Mouse (Mus musculus): ENCODE results near the gene Slc27a3.

DNA sequence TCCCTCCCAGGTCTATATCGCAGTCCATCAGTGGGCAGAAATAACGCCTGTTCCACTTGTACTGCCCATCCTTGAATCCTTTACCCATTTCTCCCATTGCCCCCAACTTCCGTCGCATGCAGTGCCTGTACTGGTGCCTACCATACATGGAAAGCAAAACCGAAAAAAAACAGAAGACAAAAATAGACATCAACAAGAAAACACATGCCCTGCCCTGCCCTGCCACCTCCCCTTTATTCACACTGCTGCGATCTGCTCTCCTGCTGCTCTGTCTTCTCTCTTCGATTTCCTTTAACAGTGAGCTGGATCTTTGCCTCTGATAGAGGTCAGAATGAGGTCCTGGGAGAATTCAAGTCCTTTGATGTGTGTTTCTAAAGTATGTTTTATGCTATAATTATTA lies 31.8 kb downstream of the Slc27a3 start:
- no peak for TF ChIP-seq CTCF (IDR thresholded peaks at IDR 0.05; ENCODE audit: low read depth)
- TF ChIP-seq EP300 (IDR thresholded peaks at IDR 0.05; ENCODE audit: low read depth): no peak
